Mouse (Mus musculus) intestine, embryonic 16.5 days (tissue): ENCODE results near the gene Plxdc1. TPM values are rescaled to one million over a fixed set of nuclear protein-coding genes. Genes with fewer than 3 reads are reported as not detected.

Experiments
- ATAC-seq: fragments of 200-750 bp; cut with Nextera tagmentation; 2 replicates; pipeline ENCODE4 v1.8.0; 2017; ENCODE audit warnings: moderate TSS enrichment, moderate library complexity
- H3K27ac ChIP-seq: fragments of 300-500 bp; sonication (generic); 2 replicates; pipeline ENCODE4 v1.5.1; 2014; ENCODE audit warnings: mild to moderate bottlenecking, low read length
- H3K27me3 ChIP-seq: fragments of 300-500 bp; sonication (generic); replicated peaks from 2 replicates; pipeline ENCODE4 v1.6.1; 2014; ENCODE audit warnings: low read length, control low read depth, mixed read lengths; ENCODE audit not compliant: control insufficient read depth, insufficient read depth
- H3K36me3 ChIP-seq: fragments of 300-500 bp; sonication (generic); 2 replicates; pipeline ENCODE4 v1.6.1; 2014; ENCODE audit warnings: low read length, control low read depth; ENCODE audit not compliant: control insufficient read depth, insufficient read depth
- H3K4me1 ChIP-seq: fragments of 300-500 bp; sonication (generic); 2 replicates; pipeline ENCODE4 v1.6.1; 2014; ENCODE audit warnings: low read length, control low read depth, mixed read lengths; ENCODE audit not compliant: control insufficient read depth, insufficient read depth
- H3K4me2 ChIP-seq: fragments of 300-500 bp; sonication (generic); 2 replicates; pipeline ENCODE4 v1.6.1; 2014; ENCODE audit warnings: low read depth, low read length, control low read depth
- H3K4me3 ChIP-seq: fragments of 300-500 bp; sonication (generic); 2 replicates; pipeline ENCODE4 v1.5.1; 2014; ENCODE audit warnings: mild to moderate bottlenecking, low read length
- H3K9ac ChIP-seq: fragments of 300-500 bp; sonication (generic); 2 replicates; pipeline ENCODE4 v1.6.1; 2014; ENCODE audit warnings: low read depth, low read length
- H3K9me3 ChIP-seq: fragments of 300-500 bp; sonication (generic); 2 replicates; pipeline ENCODE4 v1.6.1; 2016; ENCODE audit warnings: low read length, control low read depth; ENCODE audit not compliant: control insufficient read depth
- WGBS: fragments of 180-500 bp; shearing (Covaris S2); extraction: QIAGEN DNeasy Blood & Tissue Kit; methylation state at CpG from one replicate; pipeline ENCODE4 v1.1.7; 2014; 5-methylcytosine and 5-hydroxymethylcytosine counted together
- polyA plus RNA-seq: library from polyadenylated mRNA; unstranded; fragments of >200 nt; fragmentation: Nextera tagmentation; extraction: Ambion mirVana; gene quantifications from 2 replicates; pipeline ENCODE4 v1.2.1, GENCODE M21; 2015

Plxdc1 gene
- polyA plus RNA-seq, 1 experiment from 2014 or later, result 0.65 TPM

DNA sequence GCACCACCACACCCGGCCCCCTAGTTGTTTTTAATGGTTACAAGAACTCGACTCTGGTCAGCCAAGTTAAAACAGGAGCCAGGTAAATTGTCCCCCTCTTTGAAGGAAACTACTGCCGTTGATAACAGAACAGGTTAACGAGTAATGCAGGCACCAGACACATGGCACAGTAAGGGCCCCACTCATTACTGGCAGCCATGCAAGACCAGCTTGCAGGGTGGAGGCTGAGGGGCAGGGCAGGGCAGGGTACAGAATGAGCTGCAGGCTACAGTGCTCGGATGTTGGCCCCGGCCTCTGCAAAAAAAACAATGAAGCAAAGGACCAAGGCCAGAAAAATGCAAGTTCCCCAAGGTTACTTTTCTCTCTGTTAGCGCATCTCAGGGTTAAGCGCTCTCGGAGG lies 62.6 kb downstream of the Plxdc1 start:
- H3K9me3 ChIP-seq, result no peaks in the 10 kb centered on the region
- H3K4me2 ChIP-seq, result no peak overlapping the region
- 72% methylated on average over 9 of the region's 9 CpGs for WGBS
- ATAC-seq, result no peak; the same call in 1 of the 2 replicates
- no peaks in the 10 kb centered on the region for H3K4me1 ChIP-seq
- no peaks in the 10 kb centered on the region for H3K36me3 ChIP-seq
- H3K27me3 ChIP-seq, result no peaks in the 10 kb centered on the region
- H3K9ac ChIP-seq, result no peak overlapping the region
- no peak overlapping the region for H3K4me3 ChIP-seq
- H3K27ac ChIP-seq, result no peak overlapping the region

DNA sequence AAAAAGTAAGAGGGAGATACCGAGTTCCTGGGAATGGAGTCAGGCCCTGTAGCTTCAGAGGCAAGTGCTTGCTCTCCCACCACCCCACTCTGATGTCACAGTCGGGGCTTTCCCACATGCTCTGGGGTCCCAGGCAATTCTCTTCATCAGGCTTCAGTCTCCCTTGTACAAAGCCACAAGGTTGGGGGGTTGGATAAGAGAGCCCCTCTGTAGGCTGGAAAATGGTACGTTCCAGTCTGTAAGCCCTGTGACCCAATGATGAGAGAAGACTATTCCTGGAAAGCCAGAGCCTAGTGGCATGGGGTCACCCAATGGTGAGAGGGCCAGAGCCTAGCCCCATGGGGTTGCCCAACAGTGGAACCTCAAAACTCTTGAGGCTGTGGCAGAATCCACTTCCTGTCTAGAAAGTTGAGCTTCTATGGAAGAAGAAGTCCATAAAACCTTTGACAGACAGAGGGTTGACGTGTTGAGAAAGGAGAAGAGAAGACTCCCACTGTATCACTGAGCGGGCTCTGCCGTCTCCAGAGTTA lies 70.2 kb downstream of the Plxdc1 start:
- WGBS, result 87% methylated on average over 6 of the region's 6 CpGs
- Histone ChIP-seq H3K4me2 (no peak overlapping the region), H3K36me3 (no peaks in the 10 kb centered on the region), H3K27me3 (no peaks in the 10 kb centered on the region), H3K4me1 (no peaks in the 10 kb centered on the region), H3K9ac (no peak overlapping the region), H3K4me3 (no peak overlapping the region), H3K27ac (no peak overlapping the region), H3K9me3 (no peaks in the 10 kb centered on the region)
- no peak for ATAC-seq

DNA sequence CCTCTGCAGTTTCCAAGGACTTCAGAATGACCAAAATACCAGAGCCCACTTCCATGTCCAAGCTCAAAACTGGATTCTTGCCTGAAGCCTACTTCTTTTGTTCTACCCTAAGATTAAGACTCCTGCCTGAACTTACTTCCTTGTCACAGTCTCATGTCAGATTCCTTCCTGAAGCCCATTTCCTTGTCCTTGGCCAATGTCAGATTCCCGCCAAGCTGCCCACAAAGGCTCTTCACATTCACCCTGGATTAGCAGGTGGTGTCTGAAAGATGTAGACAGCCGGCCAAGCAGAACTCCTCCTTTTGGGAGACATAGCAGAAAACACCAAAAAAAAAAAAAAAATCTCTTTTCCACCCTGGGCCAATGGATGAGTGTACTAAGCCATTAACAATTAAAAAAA lies 70.8 kb downstream of the Plxdc1 start:
- H3K4me1 ChIP-seq, result no peaks in the 10 kb centered on the region
- H3K27ac ChIP-seq, result no peak overlapping the region
- no peaks in the 10 kb centered on the region for H3K27me3 ChIP-seq
- no peaks in the 10 kb centered on the region for H3K36me3 ChIP-seq
- no peak overlapping the region for H3K4me2 ChIP-seq
- no peaks in the 10 kb centered on the region for H3K9me3 ChIP-seq
- ATAC-seq, result no peak
- no peak overlapping the region for H3K4me3 ChIP-seq
- WGBS, result 84% methylated on average over 2 of the region's 2 CpGs
- no peak overlapping the region for H3K9ac ChIP-seq

DNA sequence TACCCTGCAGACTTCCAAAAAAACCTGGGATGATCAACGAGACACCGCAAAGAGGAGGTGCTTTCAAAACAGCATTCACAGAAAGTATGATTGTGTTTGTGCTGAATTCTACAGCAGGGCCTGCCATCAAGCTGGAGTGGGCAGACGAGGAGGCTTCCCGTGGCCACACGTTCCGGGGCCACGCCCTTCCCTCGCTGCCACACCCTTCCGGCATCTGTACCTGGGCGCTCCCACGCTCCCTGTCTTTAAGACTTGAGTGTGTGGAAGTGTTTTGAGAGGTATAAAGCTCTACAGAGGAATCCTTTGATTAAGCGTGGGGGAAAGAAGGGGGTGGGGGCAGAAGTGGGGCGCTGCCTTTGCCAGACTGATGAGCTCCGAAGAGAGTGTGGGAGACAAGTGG lies 73.1 kb downstream of the Plxdc1 start:
- Histone ChIP-seq H3K9me3 (no peaks in the 10 kb centered on the region), H3K36me3 (no peaks in the 10 kb centered on the region), H3K27me3 (no peaks in the 10 kb centered on the region), H3K4me2 (no peak overlapping the region), H3K4me3 (no peak overlapping the region), H3K27ac (no peak overlapping the region), H3K4me1 (no peaks in the 10 kb centered on the region), H3K9ac (no peak overlapping the region)
- ATAC-seq, result no peak
- WGBS, result 79% methylated on average over 14 of the region's 14 CpGs

DNA sequence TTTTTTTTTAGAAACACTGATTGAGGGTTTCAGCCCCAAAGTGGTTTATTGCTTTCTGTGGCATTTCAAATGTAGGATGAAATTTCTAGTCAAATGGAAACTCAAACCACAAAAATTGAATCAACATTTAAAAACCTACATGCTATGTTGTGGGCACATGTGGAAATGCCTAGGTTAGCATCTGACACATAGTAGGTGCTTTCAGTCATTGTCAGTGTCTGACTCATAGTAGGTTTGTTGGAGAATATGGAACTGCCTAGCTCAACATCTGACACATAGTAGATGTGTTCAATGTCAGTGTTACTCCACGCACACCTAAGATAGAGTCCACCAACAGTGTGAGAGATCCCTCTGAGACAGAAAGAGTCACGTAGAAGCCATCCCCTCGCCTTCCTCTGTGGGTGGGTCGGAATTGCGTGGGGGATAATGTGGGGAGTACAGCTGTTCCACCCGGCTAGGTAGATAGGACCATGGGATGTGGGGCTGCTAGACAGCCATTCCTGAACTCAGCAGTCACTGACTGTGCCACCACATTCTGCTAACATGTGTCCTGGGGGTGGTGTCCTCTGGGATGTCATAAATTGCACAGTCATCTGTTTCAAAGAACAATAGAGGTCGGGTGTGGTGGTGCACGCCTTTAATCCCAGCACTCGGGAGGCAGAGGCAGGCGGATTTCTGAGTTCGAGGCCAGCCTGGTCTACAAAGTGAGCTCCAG lies 77.5 kb downstream of the Plxdc1 start:
- no peaks in the 10 kb centered on the region for H3K36me3 ChIP-seq
- H3K27ac ChIP-seq, result no peak overlapping the region
- H3K4me2 ChIP-seq, result no peak overlapping the region
- H3K9me3 ChIP-seq, result no peaks in the 10 kb centered on the region
- H3K4me1 ChIP-seq, result no peaks in the 10 kb centered on the region
- ATAC-seq, result no peak
- H3K4me3 ChIP-seq, result no peak overlapping the region
- H3K27me3 ChIP-seq, result no peaks in the 10 kb centered on the region
- no peak overlapping the region for H3K9ac ChIP-seq
- 86% methylated on average over 11 of the region's 11 CpGs for WGBS

DNA sequence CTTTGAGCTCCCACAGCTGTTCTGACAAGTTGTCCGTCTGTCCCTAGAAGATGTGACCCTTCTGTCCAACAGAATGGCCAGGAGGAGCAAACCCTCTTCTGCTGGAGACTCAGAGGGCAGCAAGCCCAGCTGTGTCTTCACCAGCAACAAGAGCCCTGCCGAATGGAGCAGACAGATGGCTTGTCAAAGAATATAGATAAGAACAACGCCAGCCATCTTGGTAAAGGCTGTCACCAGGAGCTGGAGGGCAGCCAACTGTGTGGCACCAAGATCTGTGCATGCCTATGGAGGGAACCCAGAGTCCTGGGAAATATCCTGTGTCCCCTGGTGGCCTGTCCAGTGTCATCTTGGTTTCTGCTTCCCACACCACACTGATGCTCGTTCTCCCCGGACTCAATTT lies 78.3 kb downstream of the Plxdc1 start:
- Histone ChIP-seq H3K4me1 (no peaks in the 10 kb centered on the region), H3K4me3 (no peak overlapping the region), H3K9ac (no peak overlapping the region), H3K27ac (no peak overlapping the region), H3K4me2 (no peak overlapping the region), H3K36me3 (no peaks in the 10 kb centered on the region), H3K27me3 (no peaks in the 10 kb centered on the region), H3K9me3 (no peaks in the 10 kb centered on the region)
- no peak for ATAC-seq
- WGBS, result 82% methylated on average over 5 of the region's 5 CpGs

DNA sequence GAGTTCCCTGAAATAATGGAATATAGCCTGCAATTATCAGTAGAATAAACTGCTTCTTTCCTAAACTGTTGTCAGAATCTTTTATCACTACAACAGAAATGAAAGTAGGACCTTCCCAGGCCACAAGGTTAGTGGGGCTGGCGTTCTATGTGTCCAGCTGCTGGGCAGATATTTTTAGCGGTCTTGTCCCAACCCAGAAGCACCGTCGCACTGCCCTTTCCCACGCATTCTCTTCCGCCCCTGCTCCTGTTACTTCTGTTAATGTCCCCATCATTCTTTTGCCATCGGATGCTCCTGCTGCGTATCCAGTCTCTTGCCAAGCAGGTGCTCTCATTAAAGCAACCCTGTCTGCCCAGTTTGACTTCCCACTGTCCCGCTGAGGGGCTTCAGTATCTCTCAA lies 79.3 kb downstream of the Plxdc1 start:
- no peaks in the 10 kb centered on the region for H3K4me1 ChIP-seq
- ATAC-seq, result no peak
- H3K4me3 ChIP-seq, result no peak overlapping the region
- H3K9me3 ChIP-seq, result no peaks in the 10 kb centered on the region
- H3K4me2 ChIP-seq, result no peak overlapping the region
- no peaks in the 10 kb centered on the region for H3K27me3 ChIP-seq
- no peak overlapping the region for H3K9ac ChIP-seq
- H3K36me3 ChIP-seq, result no peaks in the 10 kb centered on the region
- WGBS, result 82% methylated on average over 9 of the region's 9 CpGs
- H3K27ac ChIP-seq, result no peak overlapping the region

DNA sequence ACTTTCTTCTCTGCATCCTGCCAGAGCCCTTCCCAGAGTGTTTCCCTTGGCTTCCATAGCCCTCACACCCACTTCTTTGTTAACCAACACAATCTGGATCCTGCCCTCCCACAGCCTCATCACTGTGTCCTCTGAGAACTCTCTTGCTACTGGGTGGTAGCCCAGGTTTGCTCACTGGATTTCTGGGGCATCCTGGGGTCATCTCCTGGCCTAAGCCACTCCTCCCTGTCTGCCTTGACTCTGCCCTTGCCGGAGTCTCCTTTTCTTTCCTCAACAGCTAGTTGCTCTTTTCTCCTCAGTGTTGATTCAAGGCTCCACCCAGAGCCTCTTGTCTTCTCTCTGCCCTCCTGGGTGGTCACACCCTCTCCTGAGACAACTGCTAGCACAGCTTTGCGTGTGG lies 80.3 kb downstream of the Plxdc1 start:
- 47% methylated on average over 2 of the region's 2 CpGs for WGBS
- Histone ChIP-seq H3K27ac (no peak overlapping the region), H3K9ac (no peak overlapping the region), H3K9me3 (no peaks in the 10 kb centered on the region), H3K4me3 (no peak overlapping the region), H3K4me1 (no peaks in the 10 kb centered on the region), H3K27me3 (no peaks in the 10 kb centered on the region), H3K36me3 (no peaks in the 10 kb centered on the region), H3K4me2 (no peak overlapping the region)
- no peak for ATAC-seq

DNA sequence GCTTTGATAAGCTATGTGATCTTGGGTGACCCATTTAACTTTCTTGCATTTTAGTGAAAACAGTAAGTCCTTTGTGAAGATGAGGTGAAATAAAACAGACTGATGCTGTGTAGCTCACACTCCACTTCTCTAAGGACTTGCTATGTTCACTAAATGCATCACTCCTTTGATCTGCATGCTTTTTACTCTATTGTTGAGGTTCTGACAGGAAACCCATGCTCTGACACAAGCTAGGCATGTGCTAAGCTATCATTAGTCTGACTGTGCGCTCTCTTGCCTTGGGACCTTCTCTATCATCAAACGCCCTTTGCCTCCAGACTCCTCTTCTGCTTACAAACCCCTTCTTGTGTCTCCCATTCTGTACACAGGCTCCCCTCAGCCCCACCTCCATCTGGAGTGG lies 80.7 kb downstream of the Plxdc1 start:
- H3K36me3 ChIP-seq, result no peaks in the 10 kb centered on the region
- no peaks in the 10 kb centered on the region for H3K4me1 ChIP-seq
- no peak overlapping the region for H3K4me2 ChIP-seq
- no peaks in the 10 kb centered on the region for H3K9me3 ChIP-seq
- no peak overlapping the region for H3K9ac ChIP-seq
- no peaks in the 10 kb centered on the region for H3K27me3 ChIP-seq
- H3K27ac ChIP-seq, result no peak overlapping the region
- H3K4me3 ChIP-seq, result no peak overlapping the region
- WGBS, result 90% methylated on average over 2 of the region's 2 CpGs
- ATAC-seq, result no peak

DNA sequence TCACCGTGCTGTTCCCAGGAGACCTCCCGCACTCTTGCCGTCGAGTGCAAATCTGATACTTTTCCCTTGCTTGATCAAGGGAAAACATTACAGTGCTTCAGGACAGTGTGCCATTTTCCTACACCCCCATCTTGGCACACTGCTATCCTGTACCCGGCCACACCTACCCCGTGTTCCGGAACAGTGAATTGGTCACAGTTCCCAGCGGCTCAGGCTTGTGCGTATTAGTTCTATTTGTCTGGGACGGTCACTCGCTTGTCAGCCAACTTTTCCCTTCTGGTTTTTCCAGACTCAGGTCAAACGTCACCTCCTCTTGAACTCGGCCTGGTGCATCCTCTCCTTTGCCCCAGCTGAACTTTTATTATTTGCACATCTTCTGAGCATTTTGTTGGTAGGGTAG lies 81.4 kb downstream of the Plxdc1 start:
- no peaks in the 10 kb centered on the region for H3K27me3 ChIP-seq
- 86% methylated on average over 13 of the region's 13 CpGs for WGBS
- H3K4me1 ChIP-seq, result no peaks in the 10 kb centered on the region
- no peak overlapping the region for H3K9ac ChIP-seq
- no peak overlapping the region for H3K4me2 ChIP-seq
- no peaks in the 10 kb centered on the region for H3K36me3 ChIP-seq
- H3K4me3 ChIP-seq, result no peak overlapping the region
- H3K9me3 ChIP-seq, result no peaks in the 10 kb centered on the region
- ATAC-seq, result no peak
- H3K27ac ChIP-seq, result no peak overlapping the region
